Mouse (Mus musculus) stomach, postnatal 0 days (tissue): ENCODE data around the gene Pigf.
A peak's percentile ranks its signal among the peaks of the same experiment; 100 is the strongest.

Experiments used
- CTCF ChIP-seq: IDR thresholded peaks from 2 replicates; pipeline ENCODE4 v1.5.1; 2016; ENCODE audit warnings: antibody characterized with exemption, low read depth, mild to moderate bottlenecking, moderate library complexity
- EP300 ChIP-seq: optimal IDR thresholded peaks from 2 replicates; pipeline ENCODE3; 2016; ENCODE audit warnings: antibody characterized with exemption

DNA sequence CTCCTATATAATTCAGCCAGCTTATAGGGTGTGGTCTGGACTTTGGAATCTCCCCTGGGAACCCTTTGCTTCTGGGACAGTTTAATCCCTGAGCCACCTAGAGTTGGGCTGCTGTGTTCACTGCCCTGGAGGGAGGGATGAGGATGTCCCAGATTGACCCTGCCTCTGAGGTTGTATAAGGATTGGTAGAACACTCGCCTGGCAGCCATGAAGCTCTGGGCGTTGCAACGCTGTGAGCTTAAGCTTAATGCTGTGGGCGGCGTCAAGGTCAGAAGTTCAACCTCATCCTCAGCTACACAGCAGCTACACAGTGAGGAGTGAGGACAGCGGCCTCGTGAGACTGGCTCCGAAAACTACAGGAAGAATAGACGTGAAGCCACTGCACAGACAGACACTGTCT lies 42.7 kb downstream of the Pigf start:
- peak; percentile 49 for TF ChIP-seq CTCF
- TF ChIP-seq EP300: no peak
